Mouse (Mus musculus) hindbrain, embryonic 11.5 days (tissue): ENCODE data around the gene Frmpd4. TPM values are rescaled to one million over a fixed set of nuclear protein-coding genes. Genes with fewer than 3 reads are reported as not detected.

ENCODE experiments used
- ATAC-seq: fragments of 200-750 bp; cut with Nextera tagmentation; 2 replicates; pipeline ENCODE4 v1.8.0; 2017; ENCODE audit warnings: mild to moderate bottlenecking, moderate TSS enrichment, moderate library complexity; ENCODE audit not compliant: low FRiP score
- DNase-seq: peaks from one replicate; pipeline ENCODE4 v3.0.0-alpha.2; 2015; ENCODE audit warnings: low spot score
- H3K27ac ChIP-seq: fragments of 300-500 bp; sonication (generic); 2 replicates; pipeline ENCODE4 v1.5.1; 2014; ENCODE audit warnings: mild to moderate bottlenecking, low read depth, low read length
- H3K27me3 ChIP-seq: fragments of 300-500 bp; sonication (generic); 2 replicates; pipeline ENCODE4 v1.6.1; 2014; ENCODE audit warnings: mild to moderate bottlenecking, low read length, moderate library complexity, mixed read lengths; ENCODE audit not compliant: control insufficient read depth, insufficient read depth
- H3K36me3 ChIP-seq: fragments of 300-500 bp; sonication (generic); 2 replicates; pipeline ENCODE4 v1.6.1; 2014; ENCODE audit warnings: mild to moderate bottlenecking, low read length, moderate library complexity, mixed read lengths; ENCODE audit not compliant: control insufficient read depth, insufficient read depth
- H3K4me1 ChIP-seq: fragments of 300-500 bp; sonication (generic); replicated peaks from 2 replicates; pipeline ENCODE4 v1.6.1; 2014; ENCODE audit warnings: low read length, mixed read lengths; ENCODE audit not compliant: control insufficient read depth, insufficient read depth
- H3K4me2 ChIP-seq: fragments of 300-500 bp; sonication (generic); replicated peaks from 2 replicates; pipeline ENCODE4 v1.6.1; 2014; ENCODE audit warnings: mild to moderate bottlenecking, low read depth, low read length
- H3K4me3 ChIP-seq: fragments of 300-500 bp; sonication (generic); 2 replicates; pipeline ENCODE4 v1.5.1; 2014; ENCODE audit warnings: low read depth, low read length
- H3K9ac ChIP-seq: fragments of 300-500 bp; sonication (generic); 2 replicates; pipeline ENCODE4 v1.6.1; 2014; ENCODE audit warnings: low read depth, low read length
- H3K9me3 ChIP-seq: fragments of 300-500 bp; sonication (generic); 2 replicates; pipeline ENCODE4 v1.6.1; 2016; ENCODE audit warnings: low read length; ENCODE audit not compliant: control insufficient read depth
- WGBS: fragments of 180-500 bp; shearing (Covaris S2); extraction: QIAGEN DNeasy Blood & Tissue Kit; methylation state at CpG from one replicate; pipeline ENCODE4 v1.1.7; 2014; 5-methylcytosine and 5-hydroxymethylcytosine counted together
- polyA plus RNA-seq: library from polyadenylated mRNA; unstranded; fragments of >200 nt; fragmentation: Nextera tagmentation; extraction: Ambion mirVana; gene quantifications from 2 replicates; pipeline ENCODE4 v1.2.1, GENCODE M21; 2014

Gene Frmpd4
- polyA plus RNA-seq, 1 experiment from 2014 or later = 0.26 TPM

- DNase-seq (peak; percentile 6), ATAC-seq (peak; percentile 67; the same call in 1 of the 2 replicates)
- Histone ChIP-seq H3K36me3 (no peaks in the 10 kb centered on the region), H3K9ac (no peak overlapping the region), H3K27me3 (peaks cover 10% of the 10 kb centered on the region), H3K4me3 (no peak overlapping the region), H3K27ac (no peak overlapping the region), H3K4me1 (no peaks in the 10 kb centered on the region), H3K4me2 (no peak overlapping the region), H3K9me3 (no peaks in the 10 kb centered on the region)
- WGBS = 91% methylated on average over 8 of the region's 8 CpGs
Observed at GRCm38 (mm10) chrX:167654249-167654648, 922.8 kb downstream of the Frmpd4 start.

DNA sequence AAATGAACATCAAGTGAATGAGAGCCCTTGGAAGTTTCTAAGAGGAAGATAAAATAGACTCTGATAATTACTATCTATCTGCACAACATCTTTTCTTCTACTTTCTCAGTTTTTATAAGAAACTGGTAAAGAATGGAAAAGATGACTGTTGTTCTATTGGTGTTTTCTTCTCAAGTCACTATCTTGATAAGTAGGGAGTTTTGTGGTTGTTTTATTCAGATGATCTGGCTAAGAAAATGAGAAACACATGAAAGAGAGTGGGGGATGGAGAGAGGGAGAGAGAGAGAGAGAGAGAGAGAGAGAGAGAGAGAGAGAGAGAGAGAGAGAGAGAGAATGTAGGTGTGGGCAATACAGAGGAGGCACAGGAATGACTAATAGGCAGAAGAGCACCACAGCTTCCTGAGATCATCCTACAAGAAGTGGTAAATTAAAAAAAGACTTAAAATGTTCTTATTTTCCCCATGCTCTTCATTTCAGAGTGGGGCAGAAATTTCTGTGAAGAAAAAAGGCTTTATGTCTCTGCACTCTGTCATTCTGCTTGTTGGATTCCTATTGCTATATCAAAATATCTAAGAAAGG lies 979.3 kb downstream of the Frmpd4 start:
- Histone ChIP-seq H3K9ac (no peak overlapping the region), H3K4me3 (no peak overlapping the region), H3K36me3 (no peaks in the 10 kb centered on the region), H3K9me3 (no peaks in the 10 kb centered on the region), H3K27ac (no peak overlapping the region), H3K4me1 (no peaks in the 10 kb centered on the region), H3K27me3 (no peaks in the 10 kb centered on the region), H3K4me2 (no peak overlapping the region)
- ATAC-seq (no peak), DNase-seq (no peak)

- no peak overlapping the region for H3K9ac ChIP-seq
- H3K4me1 ChIP-seq = no peaks in the 10 kb centered on the region
- ATAC-seq (no peak), DNase-seq (no peak)
- no peaks in the 10 kb centered on the region for H3K36me3 ChIP-seq
- H3K27ac ChIP-seq = no peak overlapping the region
- H3K27me3 ChIP-seq = peaks cover 2% of the 10 kb centered on the region
- 74% methylated on average over 3 of the region's 3 CpGs for WGBS
- no peaks in the 10 kb centered on the region for H3K9me3 ChIP-seq
- H3K4me2 ChIP-seq = no peak overlapping the region
- no peak overlapping the region for H3K4me3 ChIP-seq
Observed at GRCm38 (mm10) chrX:167552827-167553226, 1024.2 kb downstream of the Frmpd4 start.

DNA sequence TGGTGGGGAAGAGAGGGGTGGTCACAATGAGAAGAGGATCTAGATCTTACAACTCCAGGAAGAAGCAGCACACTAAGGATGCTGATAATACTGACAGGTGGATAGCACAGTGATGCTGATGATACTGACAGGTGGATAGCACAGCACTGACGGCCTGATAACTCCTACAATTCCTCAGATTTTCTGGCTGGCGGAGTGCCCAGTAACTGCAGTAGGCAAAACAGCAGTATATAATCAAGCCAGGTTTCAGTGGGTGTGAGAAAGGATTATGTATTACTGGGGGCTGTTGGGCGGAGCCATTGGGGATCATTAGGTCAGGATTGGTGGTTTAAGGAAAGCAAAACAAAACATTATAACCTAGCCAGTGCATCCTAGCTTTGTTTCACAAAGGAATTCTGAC lies 1053.9 kb downstream of the Frmpd4 start:
- ATAC-seq = no peak
- Histone ChIP-seq H3K9me3 (no peaks in the 10 kb centered on the region), H3K9ac (no peak overlapping the region), H3K36me3 (no peaks in the 10 kb centered on the region), H3K4me1 (no peaks in the 10 kb centered on the region), H3K27me3 (no peaks in the 10 kb centered on the region; the same call in 1 of the 2 replicates), H3K4me3 (no peak overlapping the region), H3K4me2 (no peak overlapping the region), H3K27ac (no peak overlapping the region)
- 79% methylated on average over 3 of the region's 3 CpGs for WGBS
- DNase-seq = no peak

DNA sequence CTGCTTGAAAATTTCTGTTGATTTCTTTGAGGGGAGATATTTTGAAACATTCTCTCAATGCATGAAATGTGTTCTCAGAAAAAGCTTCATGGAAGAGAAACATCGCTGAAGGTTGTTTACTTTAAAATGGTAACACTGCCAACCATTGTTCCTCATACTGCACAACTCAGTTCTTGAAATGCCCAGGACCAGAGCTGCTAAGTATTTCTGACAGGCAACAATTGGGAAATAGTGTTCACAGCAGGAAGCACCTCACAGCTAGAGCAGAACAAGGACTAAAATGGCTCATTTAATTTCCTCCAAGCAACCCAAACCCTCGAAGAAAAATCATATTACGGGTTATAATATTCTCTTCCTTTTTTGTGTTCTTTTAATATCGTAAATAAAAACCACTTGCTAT lies 1054.5 kb downstream of the Frmpd4 start:
- ATAC-seq = no peak
- Histone ChIP-seq H3K4me2 (no peak overlapping the region), H3K27ac (no peak overlapping the region), H3K9ac (no peak overlapping the region), H3K9me3 (no peaks in the 10 kb centered on the region), H3K36me3 (no peaks in the 10 kb centered on the region), H3K4me3 (no peak overlapping the region), H3K4me1 (no peaks in the 10 kb centered on the region), H3K27me3 (no peaks in the 10 kb centered on the region; the same call in 1 of the 2 replicates)
- DNase-seq = no peak
- WGBS = 72% methylated on average over 4 of the region's 4 CpGs

DNA sequence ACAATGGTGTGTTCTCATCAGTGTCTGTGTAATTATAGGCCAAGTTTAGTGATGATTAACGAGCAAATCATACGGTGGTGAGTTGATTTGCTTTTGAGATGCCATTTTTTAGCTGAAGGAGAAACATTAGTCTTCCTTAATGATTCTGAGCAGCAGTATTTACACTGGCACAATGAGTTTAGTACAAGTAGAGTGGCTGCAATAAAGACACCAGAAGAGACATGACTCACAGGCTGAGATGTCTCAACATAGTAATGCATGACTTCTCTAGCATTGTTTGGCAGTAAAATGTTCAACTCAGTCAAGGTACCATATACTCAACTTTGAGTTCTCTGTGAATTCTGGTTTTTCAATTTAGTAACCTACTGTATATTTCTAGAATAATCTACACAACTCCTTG lies 1058.6 kb downstream of the Frmpd4 start:
- WGBS = 87% methylated on average over 2 of the region's 2 CpGs
- Histone ChIP-seq H3K27ac (no peak overlapping the region), H3K9me3 (no peaks in the 10 kb centered on the region), H3K27me3 (no peaks in the 10 kb centered on the region; the same call in 1 of the 2 replicates), H3K36me3 (no peaks in the 10 kb centered on the region), H3K9ac (no peak overlapping the region), H3K4me2 (no peak overlapping the region), H3K4me3 (no peak overlapping the region), H3K4me1 (no peaks in the 10 kb centered on the region)
- ATAC-seq (no peak), DNase-seq (no peak)

- Histone ChIP-seq H3K27ac (no peak overlapping the region), H3K4me2 (no peak overlapping the region), H3K27me3 (no peaks in the 10 kb centered on the region; the same call in 1 of the 2 replicates), H3K36me3 (no peaks in the 10 kb centered on the region), H3K9me3 (no peaks in the 10 kb centered on the region), H3K4me1 (no peaks in the 10 kb centered on the region), H3K4me3 (no peak overlapping the region), H3K9ac (no peak overlapping the region)
- peak; percentile 75 for DNase-seq
- peak; percentile 70; the same call in 1 of the 2 replicates for ATAC-seq
- 35% methylated on average over 11 of the region's 11 CpGs for WGBS
Observed at GRCm38 (mm10) chrX:167497780-167498179, 1079.3 kb downstream of the Frmpd4 start.

DNA sequence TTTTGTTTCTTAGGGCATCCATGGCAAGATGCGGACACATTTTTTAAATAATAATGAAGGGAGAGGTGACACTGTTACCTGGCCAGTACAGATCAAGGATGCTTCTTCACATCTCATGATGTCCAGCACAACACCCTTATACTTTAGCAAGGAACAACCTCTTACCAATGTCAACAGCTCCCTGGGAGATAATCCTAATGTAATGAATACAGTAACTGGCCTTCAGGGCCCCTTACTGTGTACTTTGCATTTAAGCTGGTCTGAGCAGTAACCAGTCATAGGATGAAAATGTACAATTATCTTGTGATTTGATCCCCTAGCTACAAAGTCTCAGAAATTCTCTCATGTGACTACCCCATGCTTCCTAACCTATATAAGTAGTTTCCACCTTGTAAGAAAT lies 1084.8 kb downstream of the Frmpd4 start:
- H3K9me3 ChIP-seq = no peaks in the 10 kb centered on the region
- H3K4me3 ChIP-seq = no peak overlapping the region
- H3K4me1 ChIP-seq = no peaks in the 10 kb centered on the region
- DNase-seq (no peak), ATAC-seq (no peak)
- H3K27me3 ChIP-seq = peaks cover 5% of the 10 kb centered on the region; the same call in 1 of the 2 replicates
- H3K27ac ChIP-seq = no peak overlapping the region
- H3K4me2 ChIP-seq = no peak overlapping the region
- H3K9ac ChIP-seq = no peak overlapping the region
- no peaks in the 10 kb centered on the region for H3K36me3 ChIP-seq
- WGBS = 94% methylated on average over 1 of the region's 1 CpGs

DNA sequence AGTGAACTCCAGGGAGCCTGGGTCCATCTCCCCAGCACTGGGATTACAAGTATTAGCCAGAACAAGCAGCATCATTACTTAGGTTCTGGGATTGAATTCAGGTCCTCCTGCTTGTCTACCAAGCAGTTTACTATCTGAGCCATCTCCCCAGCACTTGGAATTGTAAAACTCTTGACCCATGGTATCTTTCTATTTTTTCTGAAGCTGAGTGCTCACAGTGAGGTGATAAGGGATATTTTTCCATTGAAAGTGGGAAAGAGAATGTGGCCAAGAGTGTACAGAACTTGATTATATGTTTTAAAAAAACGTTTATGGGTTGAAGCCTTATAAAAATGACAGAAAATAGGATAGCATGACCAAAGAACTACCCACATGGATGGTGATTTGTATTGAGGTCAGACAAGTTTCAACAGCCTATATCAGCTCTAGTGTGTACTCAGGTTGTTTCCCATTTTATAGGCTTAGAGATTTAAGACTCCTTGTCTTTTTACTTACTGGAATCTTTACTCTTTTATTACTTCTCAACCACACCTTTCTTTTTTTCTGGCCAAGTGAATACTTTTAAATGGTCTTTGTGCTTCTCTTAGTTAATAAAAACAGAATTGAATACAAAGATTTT lies 1085.3 kb downstream of the Frmpd4 start:
- H3K36me3 ChIP-seq = no peaks in the 10 kb centered on the region
- H3K4me3 ChIP-seq = no peak overlapping the region
- no peaks in the 10 kb centered on the region for H3K9me3 ChIP-seq
- no peaks in the 10 kb centered on the region for H3K4me1 ChIP-seq
- ATAC-seq (no peak), DNase-seq (no peak)
- peaks cover 5% of the 10 kb centered on the region; the same call in 1 of the 2 replicates for H3K27me3 ChIP-seq
- H3K4me2 ChIP-seq = no peak overlapping the region
- WGBS = 56% methylated on average over 1 of the region's 1 CpGs
- no peak overlapping the region for H3K27ac ChIP-seq
- no peak overlapping the region for H3K9ac ChIP-seq
